ENCODE assay signal across 28 mouse cellular contexts in genomic region chr6:12005455-12005854, GRCm38 (mm10).
"Had no signal": no experiment of that assay in that cellular context is flagged by ENCODE, and none has a peak within 500 bp of the region (broad histone marks: within the 10 kb centered on the region; RNA-seq: fewer than 3 reads in every experiment).

No protein-coding gene starts in this region.

- H3K4me1 ChIP-seq: limb, embryonic 10.5 days; limb, embryonic 12.5 days; limb, embryonic 13.5 days; limb, embryonic 15.5 days; liver, embryonic 13.5 days; lung, embryonic 15.5 days; midbrain, embryonic 10.5 days; midbrain, embryonic 12.5 days; midbrain, embryonic 13.5 days; midbrain, embryonic 15.5 days had no signal

- DNase-seq: layer of hippocampus, postnatal 36 days; left cerebral cortex, postnatal 4 days; liver, embryonic 13.5 days; lung, adult 18-20 months; lung, adult 2 months; lung, embryonic 14.5 days; lung, postnatal 10 days; lung, postnatal 14 days; lung, postnatal 36 days; lung, postnatal 4 days; midbrain, embryonic 14.5 days had no signal

- H3K4me2 ChIP-seq: limb, embryonic 12.5 days; limb, embryonic 13.5 days; limb, embryonic 15.5 days; liver, embryonic 13.5 days; lung, embryonic 14.5 days; lung, embryonic 15.5 days; midbrain, embryonic 11.5 days; midbrain, embryonic 12.5 days; midbrain, embryonic 13.5 days; midbrain, embryonic 15.5 days had no signal

- ATAC-seq: lung, postnatal 0 days; midbrain, embryonic 13.5 days; midbrain, embryonic 15.5 days; midbrain, embryonic 16.5 days had no signal

- H3K27me3 ChIP-seq: limb, embryonic 12.5 days; limb, embryonic 13.5 days; limb, embryonic 15.5 days; liver, embryonic 13.5 days; lung, embryonic 15.5 days; megakaryocyte, embryonic 14.5 days; midbrain, embryonic 12.5 days; midbrain, embryonic 13.5 days; midbrain, embryonic 15.5 days had no signal

- H3K9me3 ChIP-seq: limb, embryonic 10.5 days; limb, embryonic 12.5 days; limb, embryonic 13.5 days; limb, embryonic 15.5 days; liver, embryonic 13.5 days; lung, embryonic 15.5 days; megakaryocyte, embryonic 14.5 days; midbrain, embryonic 10.5 days; midbrain, embryonic 12.5 days; midbrain, embryonic 13.5 days; midbrain, embryonic 15.5 days had no signal

- H3K27ac ChIP-seq: left cerebral cortex, adult 2 months; limb, embryonic 10.5 days; limb, embryonic 12.5 days; limb, embryonic 13.5 days; limb, embryonic 15.5 days; liver, embryonic 13.5 days; liver, embryonic 14.5 days; lung, embryonic 15.5 days; macrophage; midbrain, embryonic 10.5 days; midbrain, embryonic 12.5 days; midbrain, embryonic 13.5 days; midbrain, embryonic 15.5 days had no signal

- H3K9ac ChIP-seq: limb, embryonic 12.5 days; limb, embryonic 13.5 days; limb, embryonic 15.5 days; liver, embryonic 13.5 days; liver, embryonic 14.5 days; lung, embryonic 14.5 days; lung, embryonic 15.5 days; midbrain, embryonic 12.5 days; midbrain, embryonic 13.5 days; midbrain, embryonic 15.5 days had no signal

- H3K4me3 ChIP-seq: left cerebral cortex, adult 2 months; limb, embryonic 10.5 days; limb, embryonic 12.5 days; limb, embryonic 13.5 days; limb, embryonic 15.5 days; liver, embryonic 13.5 days; lung, embryonic 15.5 days; megakaryocyte, embryonic 14.5 days; midbrain, embryonic 10.5 days; midbrain, embryonic 12.5 days; midbrain, embryonic 13.5 days; midbrain, embryonic 15.5 days; myocyte had no signal
